Mouse (Mus musculus): ENCODE data around the gene Cers1. TPM values are rescaled to one million over a fixed set of nuclear protein-coding genes. Genes with fewer than 3 reads are reported as not detected.
A peak's percentile ranks its signal among the peaks of the same experiment; 100 is the strongest.

Gene Cers1
- total RNA-seq, 1 experiment from 2014 or later, result not detected

DNA sequence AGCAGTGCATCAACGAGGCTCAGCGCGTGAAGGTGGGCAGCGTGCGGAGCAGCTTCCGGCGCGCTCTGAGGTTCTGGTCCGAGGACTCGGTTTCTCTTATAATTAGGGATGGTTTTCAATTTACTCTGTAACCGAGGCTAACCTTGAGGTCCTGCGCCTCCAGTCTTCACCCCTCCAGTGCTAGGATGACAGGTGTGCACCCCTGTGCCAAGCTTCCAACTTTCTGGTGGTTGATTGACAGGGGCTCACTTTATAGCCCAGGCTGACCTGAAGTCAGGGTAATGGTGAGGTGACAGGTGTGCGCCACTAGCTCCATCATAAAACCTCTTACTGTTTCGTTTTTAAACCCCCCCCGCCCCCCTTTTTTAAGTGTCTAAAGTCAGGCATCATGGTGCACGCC lies 12.7 kb upstream of the Cers1 start:
- ATAC-seq (replicated peaks; ENCODE audit: insufficient number of reproducible peaks, low FRiP score, low TSS enrichment, poor library complexity, severe bottlenecking), result no peak

GRCm38 (mm10) chr8:70309311-70309710 lies 6.3 kb upstream of the Cers1 start:
- ATAC-seq (replicated peaks; ENCODE audit: insufficient number of reproducible peaks, low FRiP score, low TSS enrichment, poor library complexity, severe bottlenecking), result no peak

DNA sequence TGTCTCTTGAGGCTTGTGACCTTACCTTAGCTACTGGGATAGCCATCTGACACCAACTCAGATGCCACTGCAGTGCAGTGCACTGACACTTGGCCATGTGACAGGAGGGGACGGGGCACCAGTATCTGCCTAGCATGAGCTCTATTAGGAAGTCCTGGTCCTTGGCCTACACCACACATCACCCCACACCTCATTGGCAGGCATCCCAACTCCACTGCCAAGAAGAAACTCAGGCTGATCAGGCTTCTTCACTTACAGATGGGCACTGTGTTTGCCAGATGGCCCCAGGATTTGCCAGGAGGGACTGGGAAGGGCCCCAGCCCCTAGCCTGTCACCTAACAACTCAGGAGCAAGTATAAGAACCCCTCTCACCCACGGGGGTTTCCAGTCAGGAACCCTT lies 2.2 kb upstream of the Cers1 start:
- ATAC-seq (replicated peaks; ENCODE audit: insufficient number of reproducible peaks, low FRiP score, low TSS enrichment, poor library complexity, severe bottlenecking), result no peak

DNA sequence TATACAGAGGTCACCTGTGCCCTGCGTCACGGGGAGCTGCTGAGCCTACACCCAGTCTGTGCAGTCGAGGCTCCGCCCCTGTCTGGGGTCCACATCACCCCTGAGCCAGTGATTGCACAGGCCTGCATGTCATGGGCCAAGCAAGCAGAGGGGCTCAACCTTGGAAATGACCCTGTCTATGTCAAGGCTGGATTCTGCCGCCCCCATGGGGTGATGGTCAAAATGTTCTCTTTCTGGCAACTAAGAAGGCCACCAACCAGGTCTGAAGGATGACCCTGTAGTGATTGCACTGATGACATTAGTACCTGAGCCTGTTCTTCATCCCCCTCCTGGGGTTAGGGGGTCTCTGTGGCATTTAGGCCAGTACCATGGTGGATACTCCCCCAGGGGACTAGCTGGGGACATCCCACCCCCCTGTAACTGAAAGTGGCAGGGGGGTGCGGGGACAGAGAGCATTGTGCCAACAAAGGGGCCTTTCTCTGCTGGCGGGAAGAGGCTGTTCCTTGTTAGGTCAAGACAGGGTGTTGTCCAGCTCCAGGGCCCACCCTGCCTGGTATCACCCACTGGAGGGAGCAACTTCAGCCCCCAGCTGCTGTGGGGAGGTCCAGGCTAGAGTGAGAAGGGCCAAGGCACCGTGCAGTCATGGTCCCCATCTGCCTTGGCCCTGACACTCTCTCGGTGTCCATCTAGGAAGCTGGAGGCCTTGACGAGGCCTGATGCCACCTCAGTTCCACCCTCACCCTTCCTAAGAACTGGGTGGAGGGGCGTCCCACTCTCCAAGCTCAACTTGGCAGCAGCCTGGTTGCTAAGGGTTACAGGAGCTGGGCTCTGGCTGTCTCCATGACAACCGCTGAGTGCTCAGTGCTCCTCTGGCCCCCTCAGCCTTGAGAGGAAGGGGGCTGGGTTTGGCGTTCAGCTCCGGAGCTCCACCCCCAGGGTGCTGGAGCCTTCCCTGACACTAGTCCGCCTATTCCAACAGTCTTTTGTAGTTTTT lies 1.2 kb downstream of the Cers1 start:
- no peak for ATAC-seq (replicated peaks; ENCODE audit: insufficient number of reproducible peaks, low FRiP score, low TSS enrichment, poor library complexity, severe bottlenecking)

GRCm38 (mm10) chr8:70317872-70318271 lies 2.3 kb downstream of the Cers1 start:
- no peak for ATAC-seq (replicated peaks; ENCODE audit: insufficient number of reproducible peaks, low FRiP score, low TSS enrichment, poor library complexity, severe bottlenecking)

DNA sequence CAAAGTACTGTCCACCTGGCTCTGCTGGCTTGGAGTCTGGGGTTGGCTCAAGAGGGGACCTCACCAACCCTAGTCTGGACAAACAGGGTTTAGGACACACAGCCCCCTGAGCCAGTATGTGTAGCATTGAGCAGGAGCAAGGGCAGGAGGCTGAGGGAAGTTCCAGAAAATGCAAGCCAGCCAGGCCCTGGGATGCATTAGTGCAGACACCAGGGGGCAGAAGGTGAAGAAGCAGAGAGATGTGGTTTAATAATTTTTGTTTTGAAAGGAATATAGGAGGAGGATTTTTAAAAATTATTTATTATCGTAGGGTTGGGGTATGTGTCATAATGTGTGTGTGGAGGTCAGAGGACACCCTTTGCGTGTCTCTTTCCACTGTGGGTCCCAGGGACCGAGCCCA lies 8.1 kb downstream of the Cers1 start:
- ATAC-seq (replicated peaks; ENCODE audit: insufficient number of reproducible peaks, low FRiP score, low TSS enrichment, poor library complexity, severe bottlenecking), result no peak

GRCm38 (mm10) chr8:70327512-70327911 lies 11.9 kb downstream of the Cers1 start:
- no peak for ATAC-seq (replicated peaks; ENCODE audit: insufficient number of reproducible peaks, low FRiP score, low TSS enrichment, poor library complexity, severe bottlenecking)

GRCm38 (mm10) chr8:70329124-70329834 lies 13.7 kb downstream of the Cers1 start, which contains the start of gene Gdf1:
Gene Gdf1 (plus strand): TSS chr8:70329817.
- ATAC-seq (replicated peaks; ENCODE audit: insufficient number of reproducible peaks, low FRiP score, low TSS enrichment, poor library complexity, severe bottlenecking), result no peak

GRCm38 (mm10) chr8:70329835-70330740 lies 14.5 kb downstream of the Cers1 start:
- ATAC-seq (replicated peaks; ENCODE audit: insufficient number of reproducible peaks, low FRiP score, low TSS enrichment, poor library complexity, severe bottlenecking), result no peak

DNA sequence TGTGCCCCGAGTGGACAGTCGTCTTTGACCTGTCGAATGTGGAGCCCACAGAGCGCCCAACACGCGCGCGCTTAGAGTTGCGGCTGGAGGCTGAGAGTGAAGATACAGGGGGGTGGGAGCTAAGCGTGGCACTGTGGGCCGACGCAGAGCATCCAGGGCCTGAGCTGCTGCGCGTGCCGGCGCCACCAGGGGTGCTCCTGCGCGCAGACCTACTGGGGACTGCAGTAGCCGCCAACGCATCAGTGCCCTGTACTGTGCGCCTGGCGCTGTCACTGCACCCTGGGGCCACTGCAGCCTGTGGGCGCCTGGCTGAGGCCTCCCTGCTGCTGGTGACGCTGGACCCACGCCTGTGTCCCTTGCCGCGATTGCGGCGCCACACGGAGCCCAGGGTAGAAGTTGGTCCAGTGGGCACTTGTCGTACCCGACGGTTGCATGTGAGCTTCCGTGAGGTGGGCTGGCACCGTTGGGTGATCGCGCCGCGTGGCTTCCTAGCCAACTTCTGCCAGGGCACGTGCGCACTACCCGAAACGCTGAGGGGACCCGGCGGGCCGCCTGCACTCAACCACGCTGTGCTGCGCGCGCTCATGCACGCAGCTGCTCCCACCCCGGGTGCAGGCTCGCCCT lies 15.3 kb downstream of the Cers1 start:
- ATAC-seq (replicated peaks; ENCODE audit: insufficient number of reproducible peaks, low FRiP score, low TSS enrichment, poor library complexity, severe bottlenecking), result no peak

DNA sequence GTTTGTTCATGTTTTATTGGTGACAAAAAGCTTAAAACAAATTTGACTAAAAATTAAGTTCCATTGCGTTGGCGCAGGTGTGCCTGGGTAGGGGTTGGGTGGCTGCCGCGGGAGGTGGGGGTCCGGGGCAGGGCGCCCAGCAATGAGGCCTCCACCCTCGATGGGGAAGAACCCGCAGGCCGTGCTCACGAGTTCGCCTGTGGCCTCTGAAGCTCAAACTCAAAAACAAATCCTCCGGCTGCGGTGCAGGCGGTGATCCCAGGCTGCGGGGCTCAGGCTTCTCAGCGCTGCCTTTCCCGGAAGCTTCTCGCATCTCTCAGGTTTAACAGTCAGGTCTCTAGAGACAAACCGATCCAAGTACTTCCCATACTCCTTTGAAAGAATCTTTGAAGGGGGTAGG lies 16.0 kb downstream of the Cers1 start:
- ATAC-seq (replicated peaks; ENCODE audit: insufficient number of reproducible peaks, low FRiP score, low TSS enrichment, poor library complexity, severe bottlenecking), result no peak

DNA sequence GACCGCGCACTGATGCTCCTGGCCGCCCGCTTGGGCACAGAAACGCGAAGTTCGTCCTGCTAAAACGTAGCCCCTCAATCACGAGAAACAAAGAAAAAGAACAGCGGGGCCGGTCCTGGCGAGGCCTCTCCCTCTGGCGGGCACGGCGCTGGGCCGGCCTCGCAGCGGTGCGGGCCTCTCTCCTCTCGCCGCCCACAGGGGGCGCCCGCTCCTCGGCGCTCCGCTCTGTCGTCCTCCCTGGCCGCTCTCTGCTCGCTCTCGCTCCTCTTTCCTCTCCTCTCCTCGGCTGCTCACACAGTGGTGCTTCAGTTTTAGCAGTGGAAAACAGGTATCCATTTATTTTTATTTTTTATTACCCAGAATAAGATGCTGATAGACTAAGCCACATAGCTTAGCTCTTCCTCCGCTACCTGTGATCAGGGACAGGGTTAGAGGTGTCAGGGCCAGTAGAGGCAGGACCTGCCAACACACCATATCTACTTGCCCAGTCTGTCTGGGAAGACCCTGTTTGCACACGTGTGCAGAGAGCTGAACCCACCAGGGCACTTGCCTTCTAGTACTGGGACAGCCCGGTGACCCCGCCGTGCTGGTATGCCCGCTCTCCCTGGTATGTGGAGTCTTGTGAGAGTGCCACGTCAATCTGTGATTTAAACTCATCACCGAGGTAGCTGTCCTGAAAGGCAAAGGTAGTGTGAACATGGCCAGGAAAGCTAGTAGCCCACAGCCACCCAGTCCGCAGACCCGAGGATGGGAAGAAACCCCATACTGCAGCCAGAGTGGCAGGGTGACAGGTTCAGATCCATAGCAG lies 16.7 kb downstream of the Cers1 start:
- ATAC-seq (replicated peaks; ENCODE audit: insufficient number of reproducible peaks, low FRiP score, low TSS enrichment, poor library complexity, severe bottlenecking), result no peak

DNA sequence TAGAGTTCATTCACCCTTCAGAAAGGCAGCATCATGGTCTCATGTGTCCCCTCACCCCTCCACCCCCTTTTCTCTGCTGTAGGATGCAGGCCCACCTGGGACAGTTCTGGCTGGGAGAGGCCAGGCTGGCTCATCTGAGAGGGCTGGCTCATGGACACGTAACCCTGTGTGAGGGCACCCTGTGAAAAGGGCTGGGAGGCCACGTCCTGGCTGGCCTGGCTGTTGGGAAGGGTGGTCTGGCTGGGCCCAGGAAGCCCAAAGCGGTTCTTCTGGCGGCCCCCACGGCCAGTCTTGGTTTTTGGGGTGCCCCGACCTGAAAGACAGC lies 17.3 kb downstream of the Cers1 start:
- no peak for ATAC-seq (replicated peaks; ENCODE audit: insufficient number of reproducible peaks, low FRiP score, low TSS enrichment, poor library complexity, severe bottlenecking)

DNA sequence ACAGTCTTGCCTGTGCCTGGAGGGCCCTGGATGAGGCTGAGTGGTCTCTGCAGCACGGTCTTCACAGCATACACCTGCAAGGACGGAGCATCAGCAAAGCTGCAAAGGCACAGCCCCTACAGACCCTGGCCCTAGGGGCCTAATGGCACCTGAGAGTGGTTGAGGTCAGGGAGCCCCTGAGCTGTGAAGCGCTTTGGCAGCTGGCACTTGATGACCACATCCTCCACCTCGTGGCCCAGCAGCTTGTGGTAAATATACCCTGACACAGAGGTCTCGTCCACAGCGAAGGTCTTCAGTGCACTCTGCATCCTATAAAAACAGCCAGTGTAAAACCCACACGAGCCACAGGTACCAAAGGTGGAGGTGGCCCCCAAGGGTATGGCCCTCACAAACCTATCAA lies 23.4 kb downstream of the Cers1 start:
- no peak for ATAC-seq (replicated peaks; ENCODE audit: insufficient number of reproducible peaks, low FRiP score, low TSS enrichment, poor library complexity, severe bottlenecking)

DNA sequence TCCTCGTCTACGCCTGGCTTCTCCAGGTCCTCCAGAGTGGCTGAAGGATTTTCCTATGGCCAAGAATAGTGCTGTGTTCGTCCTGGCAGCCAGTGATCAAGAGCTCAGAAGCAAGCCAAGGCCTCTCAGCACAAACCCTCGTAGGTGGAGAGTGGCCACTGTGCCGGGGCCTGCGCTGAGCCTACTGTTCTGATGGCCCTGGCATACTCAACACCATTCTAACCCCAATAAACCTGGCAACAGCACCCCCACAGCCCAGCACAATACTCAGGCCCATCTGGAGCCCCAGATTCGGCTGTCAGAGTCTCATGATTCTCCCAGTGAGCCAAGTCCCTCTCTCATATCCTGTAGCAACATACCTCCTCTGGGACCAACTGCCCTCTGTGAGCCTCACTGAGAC lies 25.1 kb downstream of the Cers1 start:
- ATAC-seq (replicated peaks; ENCODE audit: insufficient number of reproducible peaks, low FRiP score, low TSS enrichment, poor library complexity, severe bottlenecking), result no peak

GRCm38 (mm10) chr8:70342007-70342406 lies 26.4 kb downstream of the Cers1 start:
- ATAC-seq (replicated peaks; ENCODE audit: insufficient number of reproducible peaks, low FRiP score, low TSS enrichment, poor library complexity, severe bottlenecking), result peak; percentile 36

DNA sequence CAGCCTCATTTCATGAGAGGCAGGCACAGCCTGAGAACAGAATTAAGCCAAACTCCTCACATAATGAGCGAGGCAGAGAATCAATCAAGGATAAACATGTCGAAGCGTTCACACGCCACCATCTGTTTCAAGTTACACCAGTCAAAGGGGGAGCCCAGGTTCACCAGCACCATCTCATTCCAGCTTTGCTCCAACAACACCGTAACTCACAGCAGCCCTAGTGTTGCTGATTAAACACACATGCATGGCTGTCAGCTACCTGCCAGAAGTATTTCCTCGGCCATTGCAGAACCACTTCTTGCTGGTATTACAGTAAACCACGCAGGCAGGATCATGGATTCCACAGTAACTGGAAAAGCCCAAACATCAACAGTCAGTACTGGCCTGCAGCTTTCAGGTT lies 27.5 kb downstream of the Cers1 start:
- no peak for ATAC-seq (replicated peaks; ENCODE audit: insufficient number of reproducible peaks, low FRiP score, low TSS enrichment, poor library complexity, severe bottlenecking)

- no peak for ATAC-seq (replicated peaks; ENCODE audit: insufficient number of reproducible peaks, low FRiP score, low TSS enrichment, poor library complexity, severe bottlenecking)
Measured at GRCm38 (mm10) chr8:70343696-70344095, 28.1 kb downstream of the Cers1 start.

Data from monocyte, adult 5-6 weeks (primary cell).